In genomic region chr5:119893060-119893459, GRCm38 (mm10) we compare ENCODE assay signal across 27 mouse cellular contexts.
"Had no signal": no experiment of that assay in that cellular context is flagged by ENCODE, and none has a peak within 500 bp of the region (broad histone marks: within the 10 kb centered on the region; RNA-seq: fewer than 3 reads in every experiment).

No protein-coding gene starts in this region.

- H3K27ac ChIP-seq: heart, adult 2 months; heart, embryonic 13.5 days; heart, embryonic 15.5 days; hindbrain, embryonic 13.5 days; hindbrain, embryonic 15.5 days; hindbrain, postnatal 0 days; kidney, embryonic 15.5 days; kidney, postnatal 0 days; left cerebral cortex, adult 2 months; limb, embryonic 12.5 days; liver, embryonic 12.5 days; liver, embryonic 14.5 days had no signal

- H3K36me3 ChIP-seq: heart, embryonic 13.5 days; heart, embryonic 15.5 days; hindbrain, embryonic 13.5 days; hindbrain, embryonic 15.5 days; kidney, embryonic 15.5 days; limb, embryonic 12.5 days; liver, embryonic 12.5 days had no signal

- ATAC-seq: hindbrain, postnatal 0 days; intestine, embryonic 16.5 days; liver, embryonic 12.5 days had no signal

- H3K9me3 ChIP-seq: heart, embryonic 13.5 days; heart, embryonic 15.5 days; hindbrain, embryonic 15.5 days; kidney, embryonic 15.5 days; limb, embryonic 12.5 days; liver, embryonic 12.5 days had no signal

- H3K4me3 ChIP-seq: heart, adult 2 months; heart, embryonic 13.5 days; heart, embryonic 15.5 days; hindbrain, embryonic 13.5 days; hindbrain, embryonic 15.5 days; kidney, embryonic 15.5 days; left cerebral cortex, adult 2 months; limb, embryonic 12.5 days; liver, embryonic 12.5 days had no signal

- H3K4me1 ChIP-seq: heart, embryonic 13.5 days; heart, embryonic 15.5 days; hindbrain, embryonic 15.5 days; kidney, embryonic 15.5 days; liver, embryonic 12.5 days had no signal

- H3K9ac ChIP-seq: heart, embryonic 13.5 days; heart, embryonic 15.5 days; hindbrain, embryonic 13.5 days; hindbrain, embryonic 15.5 days; kidney, embryonic 15.5 days; limb, embryonic 12.5 days; liver, embryonic 12.5 days; liver, embryonic 14.5 days had no signal

- DNase-seq: gastrocnemius, postnatal 14 days; gastrocnemius, postnatal 36 days; heart, adult 11 months; heart, adult 2 months; heart, postnatal 14 days; heart, postnatal 36 days; kidney, adult 11 months; kidney, adult 2 months; kidney, adult 9 months; kidney, postnatal 14 days; kidney, postnatal 36 days; layer of hippocampus, adult 9-11 months; layer of hippocampus, postnatal 36 days; left cerebral cortex, postnatal 4 days had no signal

- H3K27me3 ChIP-seq: heart, embryonic 13.5 days; heart, embryonic 15.5 days; hindbrain, embryonic 13.5 days; hindbrain, embryonic 15.5 days had no signal

- H3K4me2 ChIP-seq: heart, embryonic 11.5 days; heart, embryonic 13.5 days; heart, embryonic 15.5 days; hindbrain, embryonic 13.5 days; hindbrain, embryonic 15.5 days; kidney, embryonic 15.5 days; limb, embryonic 12.5 days; liver, embryonic 12.5 days had no signal
